Mouse (Mus musculus) lung, embryonic 14.5 days (tissue): ENCODE data around the gene Heatr6. TPM values are rescaled to one million over a fixed set of nuclear protein-coding genes. Genes with fewer than 3 reads are reported as not detected.

ENCODE experiments used
- ATAC-seq: fragments of 200-750 bp; cut with Nextera tagmentation; 2 replicates; pipeline ENCODE4 v1.8.0; 2017; ENCODE audit warnings: mild to moderate bottlenecking, moderate TSS enrichment, moderate library complexity; ENCODE audit not compliant: insufficient read depth
- DNase-seq: peaks from one replicate; pipeline ENCODE4 v3.0.0-alpha.2; 2015
- H3K27ac ChIP-seq: fragments of 300-500 bp; sonication (generic); 2 replicates; pipeline ENCODE4 v1.5.1; 2014; ENCODE audit warnings: low read depth, mild to moderate bottlenecking, moderate library complexity
- H3K27me3 ChIP-seq: fragments of 300-500 bp; sonication (generic); 2 replicates; pipeline ENCODE4 v1.6.1; 2014; ENCODE audit warnings: low read length, control low read depth; ENCODE audit not compliant: insufficient read depth
- H3K36me3 ChIP-seq: fragments of 300-500 bp; sonication (generic); 2 replicates; pipeline ENCODE4 v1.6.1; 2014; ENCODE audit warnings: control low read depth; ENCODE audit not compliant: insufficient read depth
- H3K4me1 ChIP-seq: fragments of 300-500 bp; sonication (generic); 2 replicates; pipeline ENCODE4 v1.6.1; 2014; ENCODE audit warnings: antibody characterized with exemption, control low read depth; ENCODE audit not compliant: insufficient read depth
- H3K4me2 ChIP-seq: fragments of 300-500 bp; sonication (generic); 2 replicates; pipeline ENCODE4 v1.6.1; 2014; ENCODE audit warnings: mild to moderate bottlenecking
- H3K4me3 ChIP-seq: fragments of 300-500 bp; sonication (generic); 2 replicates; pipeline ENCODE4 v1.5.1; 2014; ENCODE audit warnings: low read depth, low read length
- H3K9ac ChIP-seq: fragments of 300-500 bp; sonication (generic); 2 replicates; pipeline ENCODE4 v1.6.1; 2014
- H3K9me3 ChIP-seq: fragments of 300-500 bp; sonication (generic); 2 replicates; pipeline ENCODE4 v1.6.1; 2016; ENCODE audit warnings: low read depth, low read length, control low read depth
- CTCF ChIP-seq: IDR thresholded peaks from 2 replicates; pipeline ENCODE4 v1.5.1; 2016; ENCODE audit warnings: antibody characterized with exemption, low read depth
- WGBS: fragments of 180-500 bp; shearing (Covaris S2); extraction: QIAGEN DNeasy Blood & Tissue Kit; methylation state at CpG from one replicate; pipeline ENCODE4 v1.1.7; 2014; 5-methylcytosine and 5-hydroxymethylcytosine counted together
- polyA plus RNA-seq: library from polyadenylated mRNA; unstranded; fragments of >200 nt; fragmentation: Nextera tagmentation; extraction: Ambion mirVana; gene quantifications from 2 replicates; pipeline ENCODE4 v1.2.1, GENCODE M21; 2014

Gene Heatr6
- polyA plus RNA-seq, result 25.6 and 26.5 TPM in 2 replicates

- 2% methylated on average over 47 of the region's 47 CpGs for WGBS
- TF ChIP-seq CTCF, result peak; percentile 0; the same call in 1 of the 2 replicates
- Histone ChIP-seq H3K27ac (peak within 1 kb of the TSS; percentile 78), H3K27me3 (0 out of 2 replicates have a peak, but pooled peaks cover 4% of the 10 kb centered on the region), H3K9ac (peak within 1 kb of the TSS; percentile 77), H3K4me1 (no peaks in the 10 kb centered on the region), H3K4me3 (peak within 1 kb of the TSS; percentile 83), H3K36me3 (peaks cover 28% of the 10 kb centered on the region), H3K9me3 (no peaks in the 10 kb centered on the region), H3K4me2 (peak within 1 kb of the TSS; percentile 74)
- DNase-seq (peak; percentile 95), ATAC-seq (peak; percentile 98)
Observed at GRCm38 (mm10) chr11:83753581-83754181, at the start of gene Heatr6. Gene Heatr6, plus strand, starts transcription at chr11:83753696.

- no peak within 1 kb of the TSS for H3K4me2 ChIP-seq
- TF ChIP-seq CTCF, result no peak
- no peaks in the 10 kb centered on the region for H3K4me1 ChIP-seq
- H3K27me3 ChIP-seq, result no peaks in the 10 kb centered on the region
- no peak within 1 kb of the TSS for H3K4me3 ChIP-seq
- DNase-seq (no peak), ATAC-seq (no peak)
- H3K36me3 ChIP-seq, result no peaks in the 10 kb centered on the region
- H3K9me3 ChIP-seq, result no peaks in the 10 kb centered on the region
- WGBS, result 37% methylated on average over 1 of the region's 1 CpGs
- no peak within 1 kb of the TSS for H3K9ac ChIP-seq
- H3K27ac ChIP-seq, result no peak within 1 kb of the TSS
Observed at GRCm38 (mm10) chr11:83703705-83704104, 49.8 kb upstream of the Heatr6 start, which contains the start of gene Wfdc17. Gene Wfdc17, plus strand, starts transcription at chr11:83703991.

GRCm38 (mm10) chr11:83708715-83709114 lies 44.8 kb upstream of the Heatr6 start, which contains the start of gene Wfdc18:
Gene Wfdc18, plus strand, starts transcription at chr11:83709015.
- Histone ChIP-seq H3K27me3 (no peaks in the 10 kb centered on the region), H3K36me3 (no peaks in the 10 kb centered on the region), H3K4me3 (no peak within 1 kb of the TSS), H3K9ac (no peak within 1 kb of the TSS), H3K9me3 (no peaks in the 10 kb centered on the region), H3K4me2 (no peak within 1 kb of the TSS), H3K4me1 (no peaks in the 10 kb centered on the region), H3K27ac (no peak within 1 kb of the TSS)
- WGBS, result 68% methylated on average over 4 of the region's 4 CpGs
- DNase-seq (no peak), ATAC-seq (no peak)
- no peak for TF ChIP-seq CTCF

GRCm38 (mm10) chr11:83709683-83710082 lies 43.8 kb upstream of the Heatr6 start:
- H3K27ac ChIP-seq, result no peak overlapping the region
- no peak for TF ChIP-seq CTCF
- H3K9me3 ChIP-seq, result no peaks in the 10 kb centered on the region
- no peaks in the 10 kb centered on the region for H3K27me3 ChIP-seq
- no peaks in the 10 kb centered on the region for H3K36me3 ChIP-seq
- H3K4me2 ChIP-seq, result no peak overlapping the region
- H3K4me3 ChIP-seq, result no peak overlapping the region
- ATAC-seq (no peak), DNase-seq (no peak)
- 76% methylated on average over 5 of the region's 5 CpGs for WGBS
- H3K4me1 ChIP-seq, result no peaks in the 10 kb centered on the region
- H3K9ac ChIP-seq, result no peak overlapping the region

- no peak overlapping the region for H3K9ac ChIP-seq
- no peaks in the 10 kb centered on the region for H3K27me3 ChIP-seq
- no peak for ATAC-seq
- H3K9me3 ChIP-seq, result no peaks in the 10 kb centered on the region
- TF ChIP-seq CTCF, result no peak
- H3K4me3 ChIP-seq, result no peak overlapping the region
- DNase-seq, result no peak
- H3K4me1 ChIP-seq, result no peaks in the 10 kb centered on the region
- WGBS, result 74% methylated on average over 1 of the region's 1 CpGs
- no peak overlapping the region for H3K4me2 ChIP-seq
- H3K36me3 ChIP-seq, result no peaks in the 10 kb centered on the region
- no peak overlapping the region for H3K27ac ChIP-seq
Observed at GRCm38 (mm10) chr11:83712671-83713070, 40.8 kb upstream of the Heatr6 start.

- no peaks in the 10 kb centered on the region for H3K27me3 ChIP-seq
- 74% methylated on average over 2 of the region's 2 CpGs for WGBS
Observed at GRCm38 (mm10) chr11:83713925-83714324, 39.6 kb upstream of the Heatr6 start.

GRCm38 (mm10) chr11:83717042-83717665 lies 36.3 kb upstream of the Heatr6 start:
- 79% methylated on average over 6 of the region's 6 CpGs for WGBS
- Histone ChIP-seq H3K9me3 (no peaks in the 10 kb centered on the region), H3K27me3 (no peaks in the 10 kb centered on the region), H3K4me2 (no peak overlapping the region), H3K4me3 (no peak overlapping the region), H3K9ac (no peak overlapping the region), H3K36me3 (no peaks in the 10 kb centered on the region), H3K4me1 (no peaks in the 10 kb centered on the region), H3K27ac (no peak overlapping the region)
- DNase-seq (no peak), ATAC-seq (no peak)
- no peak for TF ChIP-seq CTCF

More at GRCm38 (mm10) chr11:83713925-83714324, 39.6 kb upstream of the Heatr6 start:
- Histone ChIP-seq H3K4me1 (no peaks in the 10 kb centered on the region), H3K27ac (no peak overlapping the region), H3K36me3 (no peaks in the 10 kb centered on the region), H3K9me3 (no peaks in the 10 kb centered on the region), H3K4me2 (no peak overlapping the region), H3K4me3 (no peak overlapping the region), H3K9ac (no peak overlapping the region)
- ATAC-seq (no peak), DNase-seq (no peak)
- no peak for TF ChIP-seq CTCF
